Mouse (Mus musculus) neural tube, embryonic 11.5 days (tissue): ENCODE measurements at regions not wholly inside any gene's neighbourhood (a gene's known extent, or its start where the extent isn't known, plus 50 kb on each side); places are given as distances from the start of the nearest gene placed in this dataset.

ENCODE experiments used
- ATAC-seq: fragments of 200-750 bp; cut with Nextera tagmentation; 2 replicates; pipeline ENCODE4 v1.8.0; 2017; ENCODE audit warnings: moderate number of reproducible peaks, mild to moderate bottlenecking, moderate TSS enrichment, moderate library complexity; ENCODE audit not compliant: insufficient read depth, low FRiP score, low TSS enrichment
- DNase-seq: peaks from one replicate; pipeline ENCODE4 v3.0.0-alpha.2; 2015; ENCODE audit warnings: low spot score
- H3K27ac ChIP-seq: fragments of 300-500 bp; sonication (generic); 2 replicates; pipeline ENCODE4 v1.5.1; 2014; ENCODE audit warnings: low read depth, mild to moderate bottlenecking, low read length
- H3K27me3 ChIP-seq: fragments of 300-500 bp; sonication (generic); 2 replicates; pipeline ENCODE4 v1.6.1; 2014; ENCODE audit warnings: mild to moderate bottlenecking, low read length, mixed read lengths; ENCODE audit not compliant: control insufficient read depth, insufficient read depth
- H3K36me3 ChIP-seq: fragments of 300-500 bp; sonication (generic); 2 replicates; pipeline ENCODE4 v1.6.1; 2014; ENCODE audit warnings: mild to moderate bottlenecking, low read length, moderate library complexity, mixed read lengths; ENCODE audit not compliant: control insufficient read depth, insufficient read depth
- H3K4me1 ChIP-seq: fragments of 300-500 bp; sonication (generic); 2 replicates; pipeline ENCODE4 v1.6.1; 2014; ENCODE audit warnings: low read length, mixed read lengths; ENCODE audit not compliant: control insufficient read depth, insufficient read depth
- H3K4me2 ChIP-seq: fragments of 300-500 bp; sonication (generic); 2 replicates; pipeline ENCODE4 v1.6.1; 2014; ENCODE audit warnings: low read depth, mild to moderate bottlenecking, moderate library complexity
- H3K4me3 ChIP-seq: fragments of 300-500 bp; sonication (generic); 2 replicates; pipeline ENCODE4 v1.5.1; 2014; ENCODE audit warnings: low read depth, low read length
- H3K9ac ChIP-seq: fragments of 300-500 bp; sonication (generic); 2 replicates; pipeline ENCODE4 v1.6.1; 2014; ENCODE audit warnings: mild to moderate bottlenecking, low read length
- H3K9me3 ChIP-seq: fragments of 300-500 bp; sonication (generic); 2 replicates; pipeline ENCODE4 v1.6.1; 2016; ENCODE audit warnings: low read length; ENCODE audit not compliant: control insufficient read depth
- WGBS: fragments of 180-500 bp; shearing (Covaris S2); extraction: QIAGEN DNeasy Blood & Tissue Kit; methylation state at CpG from one replicate; pipeline ENCODE4 v1.1.7; 2014; 5-methylcytosine and 5-hydroxymethylcytosine counted together

- Histone ChIP-seq H3K27ac (no peak overlapping the region), H3K4me2 (peak overlapping the region; percentile 66), H3K4me1 (peaks cover 29% of the 10 kb centered on the region), H3K4me3 (peak overlapping the region; percentile 35), H3K9ac (peak overlapping the region; percentile 42), H3K36me3 (no peaks in the 10 kb centered on the region), H3K9me3 (no peaks in the 10 kb centered on the region), H3K27me3 (no peaks in the 10 kb centered on the region)
- peak; percentile 62 for DNase-seq
- peak; percentile 61 for ATAC-seq
- WGBS = under 1% methylated on average over 43 of the region's 43 CpGs
These were observed 83.0 kb upstream of the Dlx2 start for GRCm38 (mm10) chr2:71629301-71630142.

GRCm38 (mm10) chr2:71630143-71630463 lies 83.5 kb upstream of the Dlx2 start:
- Histone ChIP-seq H3K4me3 (peak overlapping the region; percentile 35; the same call in 1 of the 2 replicates), H3K9ac (no peak overlapping the region), H3K9me3 (no peaks in the 10 kb centered on the region), H3K4me1 (peaks cover 29% of the 10 kb centered on the region), H3K36me3 (no peaks in the 10 kb centered on the region), H3K27me3 (no peaks in the 10 kb centered on the region), H3K27ac (no peak overlapping the region), H3K4me2 (peak overlapping the region; percentile 66)
- DNase-seq (no peak), ATAC-seq (no peak)
- WGBS = 3% methylated on average over 3 of the region's 3 CpGs

GRCm38 (mm10) chr2:71633471-71633870 lies 86.9 kb upstream of the Dlx2 start:
- Histone ChIP-seq H3K4me2 (no peak overlapping the region), H3K27ac (no peak overlapping the region), H3K4me1 (peaks cover 14% of the 10 kb centered on the region), H3K27me3 (no peaks in the 10 kb centered on the region), H3K4me3 (no peak overlapping the region), H3K36me3 (no peaks in the 10 kb centered on the region), H3K9me3 (no peaks in the 10 kb centered on the region), H3K9ac (no peak overlapping the region)
- ATAC-seq = no peak
- DNase-seq = no peak
- WGBS = 80% methylated on average over 6 of the region's 6 CpGs

- Histone ChIP-seq H3K9ac (no peak overlapping the region), H3K27ac (no peak overlapping the region), H3K27me3 (no peaks in the 10 kb centered on the region), H3K4me2 (no peak overlapping the region), H3K4me3 (no peak overlapping the region), H3K9me3 (no peaks in the 10 kb centered on the region), H3K36me3 (no peaks in the 10 kb centered on the region), H3K4me1 (peaks cover 7% of the 10 kb centered on the region)
- WGBS = 91% methylated on average over 3 of the region's 3 CpGs
- no peak for DNase-seq
- no peak for ATAC-seq
These were observed 87.9 kb upstream of the Dlx2 start for GRCm38 (mm10) chr2:71634471-71634870.

- 86% methylated on average over 4 of the region's 4 CpGs for WGBS
- ATAC-seq (no peak), DNase-seq (no peak)
- no peak overlapping the region for H3K9ac ChIP-seq
- no peaks in the 10 kb centered on the region for H3K9me3 ChIP-seq
- H3K27ac ChIP-seq = no peak overlapping the region
- H3K4me3 ChIP-seq = no peak overlapping the region
- no peaks in the 10 kb centered on the region for H3K36me3 ChIP-seq
- H3K27me3 ChIP-seq = no peaks in the 10 kb centered on the region
- H3K4me2 ChIP-seq = no peak overlapping the region
- H3K4me1 ChIP-seq = no peaks in the 10 kb centered on the region
These were observed 89.6 kb upstream of the Dlx2 start for GRCm38 (mm10) chr2:71636134-71636533.

- Histone ChIP-seq H3K27me3 (no peaks in the 10 kb centered on the region), H3K9ac (no peak overlapping the region), H3K36me3 (no peaks in the 10 kb centered on the region), H3K9me3 (no peaks in the 10 kb centered on the region), H3K4me3 (no peak overlapping the region), H3K4me1 (no peaks in the 10 kb centered on the region), H3K4me2 (no peak overlapping the region), H3K27ac (no peak overlapping the region)
- DNase-seq (peak; percentile 58), ATAC-seq (peak; percentile 61)
- 48% methylated on average over 4 of the region's 4 CpGs for WGBS
These were observed 90.0 kb upstream of the Dlx2 start for GRCm38 (mm10) chr2:71636590-71636989.

GRCm38 (mm10) chr2:71640251-71640650 lies 93.7 kb upstream of the Dlx2 start:
- no peak overlapping the region for H3K9ac ChIP-seq
- 93% methylated on average over 5 of the region's 5 CpGs for WGBS
- DNase-seq = no peak
- no peaks in the 10 kb centered on the region for H3K9me3 ChIP-seq
- H3K27me3 ChIP-seq = no peaks in the 10 kb centered on the region
- no peak for ATAC-seq
- H3K4me1 ChIP-seq = no peaks in the 10 kb centered on the region
- H3K4me2 ChIP-seq = no peak overlapping the region
- no peak overlapping the region for H3K27ac ChIP-seq
- H3K36me3 ChIP-seq = no peaks in the 10 kb centered on the region
- no peak overlapping the region for H3K4me3 ChIP-seq

- no peak overlapping the region for H3K4me3 ChIP-seq
- no peaks in the 10 kb centered on the region for H3K9me3 ChIP-seq
- H3K4me2 ChIP-seq = no peak overlapping the region
- no peaks in the 10 kb centered on the region for H3K36me3 ChIP-seq
- no peak for ATAC-seq
- H3K27me3 ChIP-seq = no peaks in the 10 kb centered on the region
- DNase-seq = peak; percentile 53
- WGBS = 59% methylated on average over 6 of the region's 6 CpGs
- H3K9ac ChIP-seq = no peak overlapping the region
- no peak overlapping the region for H3K27ac ChIP-seq
- H3K4me1 ChIP-seq = no peaks in the 10 kb centered on the region
These were observed 97.5 kb upstream of the Dlx2 start for GRCm38 (mm10) chr2:71644038-71644470.

GRCm38 (mm10) chr2:71647914-71648497 lies 97.4 kb upstream of the Itga6 start:
- H3K4me2 ChIP-seq = no peak overlapping the region
- H3K27me3 ChIP-seq = no peaks in the 10 kb centered on the region
- no peak overlapping the region for H3K4me3 ChIP-seq
- DNase-seq = no peak
- no peaks in the 10 kb centered on the region for H3K4me1 ChIP-seq
- H3K9ac ChIP-seq = no peak overlapping the region
- no peaks in the 10 kb centered on the region for H3K36me3 ChIP-seq
- no peak overlapping the region for H3K27ac ChIP-seq
- WGBS = 79% methylated on average over 14 of the region's 14 CpGs
- no peak for ATAC-seq
- H3K9me3 ChIP-seq = no peaks in the 10 kb centered on the region
